Mouse (Mus musculus): ENCODE measurements around the gene 4933427D14Rik.

GRCm38 (mm10) chr11:72132266-72132665, 75.0 kb downstream of the 4933427D14Rik start:
- TF ChIP-seq CTCF (IDR thresholded peaks at IDR 0.05; ENCODE audit: control insufficient read depth, insufficient read depth, insufficient replicate concordance, low read depth, low read length), result no peak
- TF ChIP-seq POLR2A (IDR thresholded peaks at IDR 0.05; ENCODE audit: control insufficient read depth, low read depth, low read length), result no peak

All from testis, adult 2 months (tissue).